Mouse (Mus musculus) myocyte (in vitro differentiated cells): ENCODE measurements at regions not wholly inside any gene's neighbourhood (a gene's known extent, or its start where the extent isn't known, plus 50 kb on each side); places are given as distances from the start of the nearest gene placed in this dataset.

Experiments used
- CEBPB ChIP-seq: IDR thresholded peaks from 2 replicates; pipeline ENCODE4 v1.6.1; 2011; ENCODE audit warnings: mild to moderate bottlenecking, moderate library complexity; ENCODE audit not compliant: poor library complexity, insufficient read depth, severe bottlenecking
- MYOD1 ChIP-seq, 3 experiments: IDR thresholded peaks; one replicate each; pipeline ENCODE4 v1.6.1; 2011; ENCODE audit warnings: control low read depth in 2 of 3, low read depth in 2 of 3, mild to moderate bottlenecking in 2 of 3, moderate library complexity in 1 of 3; ENCODE audit not compliant: insufficient read length in 2 of 3, control insufficient read depth in 1 of 3

DNA sequence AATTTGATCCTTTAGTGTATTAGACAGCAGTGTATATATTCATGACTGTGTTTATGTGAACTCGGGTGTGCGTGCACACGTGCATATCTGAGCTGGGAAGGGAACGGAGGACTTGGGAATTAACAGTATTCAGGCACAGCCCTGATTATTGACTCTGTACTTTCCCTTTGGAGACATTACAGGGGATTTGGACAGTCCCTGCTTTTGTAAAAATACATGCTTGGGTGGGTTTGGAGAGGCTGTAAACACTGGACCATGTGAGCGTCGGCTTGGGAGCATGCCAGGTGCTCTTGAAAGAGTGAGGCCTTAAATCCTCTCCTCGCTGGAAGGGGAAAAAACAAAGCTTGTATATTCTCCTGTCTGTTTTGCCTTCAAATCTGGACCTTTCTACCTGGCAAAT lies 167.2 kb upstream of the Maf start:
- TF ChIP-seq MYOD1 (IDR thresholded peaks at IDR 0.05; ENCODE audit: control insufficient read depth in 1 of 3, insufficient read length in 2 of 3, low read depth in 2 of 3) (no peak), CEBPB (no peak)
